Mouse (Mus musculus) CH12.LX (cell line): ENCODE data around the gene Ell. TPM values are rescaled to one million over a fixed set of nuclear protein-coding genes. Genes with fewer than 3 reads are reported as not detected.

Source experiments
- DNase-seq: peaks from one replicate; pipeline ENCODE4 v3.0.0-alpha.2; 2013; ENCODE audit errors: extremely low read depth
- H3K27ac ChIP-seq: 2 replicates; pipeline ENCODE4 v1.5.1; 2012; ENCODE audit warnings: low read depth, mild to moderate bottlenecking, control low read depth, moderate library complexity; ENCODE audit not compliant: insufficient read depth
- H3K27me3 ChIP-seq: replicated peaks from 2 replicates; pipeline ENCODE3; 2012; ENCODE audit warnings: inconsistent platforms
- H3K36me3 ChIP-seq, 2 experiments: replicated peaks in 1 of 2; 2 replicates each; pipeline versions ENCODE3 to v1.6.1; 2012; ENCODE audit warnings: inconsistent platforms in 1 of 2, low read length in 1 of 2, mild to moderate bottlenecking in 1 of 2, mixed read lengths in 1 of 2, moderate library complexity in 1 of 2; ENCODE audit not compliant: control insufficient read depth in 1 of 2, insufficient read depth in 1 of 2
- H3K4me1 ChIP-seq, 2 experiments: 2 replicates each; pipeline ENCODE4 v1.6.1; 2012; ENCODE audit warnings: inconsistent platforms in 1 of 2, moderate library complexity in 1 of 2; ENCODE audit not compliant: insufficient read depth in 2 of 2, control insufficient read depth in 1 of 2
- H3K4me2 ChIP-seq: 2 replicates; pipeline ENCODE4 v1.6.1; 2012; ENCODE audit warnings: low read depth, mild to moderate bottlenecking, control low read depth; ENCODE audit not compliant: poor library complexity, insufficient read depth, severe bottlenecking
- H3K4me3 ChIP-seq, 3 experiments: fragments of 150-350 bp in 1 of 3; sonication (generic) in 1 of 3; replicated peaks in 1 of 3; 2 replicates each; pipeline versions ENCODE3 to v1.5.1; 2011 to 2012; ENCODE audit warnings: low read depth in 2 of 3, low read length in 2 of 3, mild to moderate bottlenecking in 2 of 3, moderate library complexity in 2 of 3, control low read depth in 1 of 3, improper control_type of control experiment in 1 of 3, inconsistent platforms in 1 of 3, mixed read lengths in 1 of 3; ENCODE audit not compliant: poor library complexity in 1 of 3
- H3K79me2 ChIP-seq: replicated peaks from 2 replicates; pipeline ENCODE4 v1.6.1; 2012; ENCODE audit warnings: mild to moderate bottlenecking, moderate library complexity; ENCODE audit not compliant: control insufficient read depth, poor library complexity, insufficient read depth, severe bottlenecking; ENCODE audit errors: extremely low read depth
- H3K9ac ChIP-seq: 2 replicates; pipeline ENCODE4 v1.6.1; 2012; ENCODE audit warnings: low read depth, mild to moderate bottlenecking, control low read depth, moderate library complexity; ENCODE audit not compliant: insufficient read depth
- H3K9me3 ChIP-seq: replicated peaks from 2 replicates; pipeline ENCODE3; 2012; ENCODE audit warnings: low read length, inconsistent platforms, mixed read lengths
- BHLHE40 ChIP-seq: IDR thresholded peaks from 2 replicates; pipeline ENCODE4 v1.6.1; 2011; ENCODE audit warnings: mild to moderate bottlenecking, low read depth, low read length, improper control_type of control experiment
- CHD1 ChIP-seq: IDR thresholded peaks from 2 replicates; pipeline ENCODE4 v1.6.1; 2012; ENCODE audit warnings: low read depth, low read length, improper control_type of control experiment, inconsistent platforms
- CHD2 ChIP-seq: IDR thresholded peaks from 2 replicates; pipeline ENCODE4 v1.6.1; 2011; ENCODE audit warnings: low read length, improper control_type of control experiment
- E2F4 ChIP-seq: IDR thresholded peaks from 2 replicates; pipeline ENCODE4 v1.6.1; 2011; ENCODE audit warnings: low read depth, low read length, improper control_type of control experiment; ENCODE audit not compliant: insufficient replicate concordance
- ELF1 ChIP-seq: IDR thresholded peaks from 2 replicates; pipeline ENCODE4 v1.6.1; 2014; ENCODE audit warnings: low read depth, mild to moderate bottlenecking, inconsistent platforms, low read length, improper control_type of control experiment
- GABPA ChIP-seq: IDR thresholded peaks from 2 replicates; pipeline ENCODE4 v1.6.1; 2012; ENCODE audit warnings: low read depth, low read length, improper control_type of control experiment, inconsistent platforms; ENCODE audit not compliant: insufficient replicate concordance
- JUN ChIP-seq: IDR thresholded peaks from 2 replicates; pipeline ENCODE4 v1.6.1; 2011; ENCODE audit warnings: low read depth, mild to moderate bottlenecking, low read length, improper control_type of control experiment, moderate library complexity; ENCODE audit not compliant: insufficient read depth
- JUND ChIP-seq: conservative IDR thresholded peaks from 2 replicates; pipeline ENCODE4 v1.6.1; 2011; ENCODE audit warnings: low read depth, low read length, improper control_type of control experiment
- KAT2A ChIP-seq: IDR thresholded peaks from 2 replicates; pipeline ENCODE4 v1.6.1; 2012; ENCODE audit warnings: low read length, improper control_type of control experiment, inconsistent platforms; ENCODE audit not compliant: insufficient replicate concordance
- MAZ ChIP-seq: IDR thresholded peaks from 2 replicates; pipeline ENCODE4 v1.6.1; 2012; ENCODE audit warnings: low read depth, mild to moderate bottlenecking, inconsistent platforms, low read length, improper control_type of control experiment, moderate library complexity
- MEF2A ChIP-seq: IDR thresholded peaks from 2 replicates; pipeline ENCODE4 v1.6.1; 2014; ENCODE audit warnings: low read depth, mild to moderate bottlenecking, inconsistent platforms, low read length, improper control_type of control experiment, borderline replicate concordance
- NELFE ChIP-seq: IDR thresholded peaks from 2 replicates; pipeline ENCODE4 v1.6.1; 2011; ENCODE audit warnings: low read depth, low read length, improper control_type of control experiment
- NRF1 ChIP-seq: IDR thresholded peaks from 2 replicates; pipeline ENCODE4 v1.6.1; 2014; ENCODE audit warnings: low read depth, mild to moderate bottlenecking, inconsistent platforms, low read length, improper control_type of control experiment, moderate library complexity
- PAX5 ChIP-seq: IDR thresholded peaks from 2 replicates; pipeline ENCODE4 v1.6.1; 2012; ENCODE audit warnings: low read length, inconsistent platforms, mixed read lengths
- POLR2AphosphoS2 ChIP-seq: IDR thresholded peaks from 2 replicates; pipeline ENCODE4 v1.6.1; 2011; ENCODE audit warnings: low read depth, low read length, improper control_type of control experiment
- SMC3 ChIP-seq: IDR thresholded peaks from 2 replicates; pipeline ENCODE4 v1.6.1; 2011; ENCODE audit warnings: low read depth, low read length, improper control_type of control experiment
- TBP ChIP-seq: conservative IDR thresholded peaks from 2 replicates; pipeline ENCODE4 v1.6.1; 2011; ENCODE audit warnings: low read depth, low read length, improper control_type of control experiment
- TCF12 ChIP-seq: IDR thresholded peaks from 2 replicates; pipeline ENCODE4 v1.6.1; 2014; ENCODE audit warnings: low read depth, mild to moderate bottlenecking, inconsistent platforms, low read length, improper control_type of control experiment
- USF1 ChIP-seq: IDR thresholded peaks from 2 replicates; pipeline ENCODE4 v1.6.1; 2014; ENCODE audit warnings: low read depth, mild to moderate bottlenecking, inconsistent platforms, low read length, improper control_type of control experiment
- USF2 ChIP-seq: conservative IDR thresholded peaks from 2 replicates; pipeline ENCODE4 v1.6.1; 2011; ENCODE audit warnings: low read depth, low read length, improper control_type of control experiment
- ZC3H11A ChIP-seq: IDR thresholded peaks from 2 replicates; pipeline ENCODE4 v1.6.1; 2012; ENCODE audit warnings: low read depth, mild to moderate bottlenecking, inconsistent platforms, low read length, improper control_type of control experiment
- ZKSCAN1 ChIP-seq: IDR thresholded peaks from 2 replicates; pipeline ENCODE4 v1.6.1; 2012; ENCODE audit warnings: low read depth, inconsistent platforms, low read length, improper control_type of control experiment, borderline replicate concordance
- ZNF384 ChIP-seq: IDR thresholded peaks from 2 replicates; pipeline ENCODE4 v1.6.1; 2012; ENCODE audit warnings: low read depth, low read length, improper control_type of control experiment, inconsistent platforms
- dilution Hi-C: fragments of 300-500 bp; cut with MboI; formaldehyde crosslinking; loops from 2 replicates; pipeline ENCODE4 v1.14.3; 2020; ENCODE audit warnings: low sequenced_read_pairs; ENCODE audit not compliant: extremely low pct_unique_long_range_greater_than_20kb, extremely low pct_ligation_motif_present
- in situ Hi-C: fragments of 300-500 bp; cut with MboI; formaldehyde crosslinking; loops from 3 replicates; pipeline ENCODE4 v1.14.3; 2019; ENCODE audit warnings: low sequenced_read_pairs, low pct_ligation_motif_present, low pct_unique_long_range_greater_than_20kb, mixed read lengths
- polyA plus RNA-seq: library from polyadenylated mRNA; unstranded; fragments of >175 nt; gene quantifications from 2 replicates; pipeline ENCODE4 v1.2.1, GENCODE M21; 2012; ENCODE audit warnings: low read depth; ENCODE audit not compliant: insufficient read length
- total RNA-seq, 2 experiments: library from RNA; depleted of rRNA; stranded (reverse); fragments of 300-350 nt in 1 of 2; fragments of >200 nt in 1 of 2; gene quantifications; 2 replicates each; pipeline ENCODE4 v1.2.3; 2012 to 2014

Gene Ell
- total and polyA plus RNA-seq, 3 experiments = 6.5 to 17.9 (median 9.8) TPM

DNA sequence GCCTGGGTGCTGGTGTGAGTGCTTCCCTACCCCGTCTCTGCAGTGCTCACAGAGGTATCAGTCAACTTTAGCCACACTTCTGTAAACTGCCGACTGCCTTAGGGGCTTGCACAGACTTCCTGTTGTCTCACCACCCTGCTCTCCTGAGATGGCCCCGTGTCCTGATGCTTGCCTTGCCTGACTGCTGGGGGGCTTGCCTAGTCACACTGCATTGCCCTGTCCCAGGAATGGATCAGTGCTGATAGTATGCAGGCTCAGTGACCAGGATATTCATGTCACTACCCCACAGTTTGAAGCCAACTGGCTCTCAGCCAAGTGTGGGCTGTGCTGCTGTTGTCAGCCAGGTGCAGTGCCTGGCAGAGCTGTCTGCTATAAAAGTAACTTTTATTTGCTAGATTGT, 26.3 kb downstream of the Ell start:
- H3K9ac ChIP-seq = no peak overlapping the region
- no peak for DNase-seq
- H3K4me3 ChIP-seq = no peak overlapping the region
- peaks cover 0 to 38% of the 10 kb centered on the region in 2 experiments; a peak in 2 of 4 replicates for H3K4me1 ChIP-seq
- H3K36me3 ChIP-seq = peaks cover 0 to 65% of the 10 kb centered on the region in 2 experiments
- dilution Hi-C loops = no loop called here
- H3K27me3 ChIP-seq = no peaks in the 10 kb centered on the region
- no peaks in the 10 kb centered on the region for H3K9me3 ChIP-seq
- TF ChIP-seq POLR2AphosphoS2 (no peak), USF2 (no peak), ELF1 (no peak), KAT2A (no peak), USF1 (no peak), CHD2 (no peak), NELFE (no peak), TBP (no peak)
- no peaks in the 10 kb centered on the region for H3K79me2 ChIP-seq
- no peak overlapping the region for H3K4me2 ChIP-seq
- H3K27ac ChIP-seq = no peak overlapping the region
- in situ Hi-C loops = no loop called here

DNA sequence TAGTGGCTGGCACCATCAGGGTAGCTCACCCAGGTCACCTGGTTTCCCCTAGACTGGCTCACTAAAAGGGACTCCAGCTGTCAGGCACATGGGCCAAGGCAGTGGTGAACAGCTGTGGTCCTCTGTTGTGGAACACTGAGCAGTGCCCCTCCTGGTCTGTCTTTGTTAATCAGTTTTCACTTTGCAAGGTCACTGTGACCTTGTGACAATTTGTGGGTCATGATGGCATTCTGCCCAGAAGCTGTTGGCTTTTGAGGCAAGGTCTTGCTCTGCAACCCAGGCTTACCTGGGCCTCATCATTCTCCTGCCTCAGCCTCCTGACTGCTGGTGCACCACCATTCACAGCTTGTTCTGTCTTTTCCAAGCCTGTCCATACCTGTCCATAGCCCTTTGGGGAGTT, 31.1 kb downstream of the Ell start:
- H3K4me1 ChIP-seq = peaks cover 8 to 32% of the 10 kb centered on the region in 2 experiments
- dilution Hi-C loops = no loop called here

DNA sequence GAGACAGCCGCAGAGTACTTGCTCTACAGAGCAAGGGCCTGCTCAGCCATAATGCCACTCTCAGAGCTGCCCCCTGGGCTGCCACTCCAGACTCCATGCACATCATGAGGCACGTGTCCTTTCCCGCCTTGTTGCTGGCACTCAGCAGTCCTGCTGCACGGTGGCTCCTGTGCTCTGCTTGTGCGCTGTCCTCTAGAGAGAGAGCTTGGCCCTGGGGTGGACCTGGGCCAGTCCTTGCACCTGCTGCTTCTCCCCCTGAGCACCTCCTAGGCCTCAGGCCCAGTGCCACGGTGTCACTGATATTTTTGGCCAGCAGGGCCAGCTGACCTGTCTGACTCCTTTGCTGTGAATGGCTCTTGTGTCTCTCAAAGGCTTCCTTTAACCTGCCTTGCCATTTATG, 31.7 kb downstream of the Ell start:
- Histone ChIP-seq H3K27ac (no peak overlapping the region), H3K9ac (no peak overlapping the region), H3K9me3 (no peaks in the 10 kb centered on the region), H3K36me3 (peaks cover 8 to 74% of the 10 kb centered on the region in 2 experiments), H3K4me2 (no peak overlapping the region), H3K79me2 (no peaks in the 10 kb centered on the region), H3K4me3 (no peak overlapping the region), H3K4me1 (peaks cover 8 to 27% of the 10 kb centered on the region in 2 experiments), H3K27me3 (no peaks in the 10 kb centered on the region)
- in situ Hi-C loops (no loop called here), dilution Hi-C loops (no loop called here)
- TF ChIP-seq ZKSCAN1 (no peak), NRF1 (no peak), SMC3 (no peak), ZNF384 (no peak)
- no peak for DNase-seq

More for the DNA sequence above, 31.1 kb downstream of the Ell start:
- Histone ChIP-seq H3K9me3 (no peaks in the 10 kb centered on the region), H3K4me2 (no peak overlapping the region), H3K9ac (no peak overlapping the region), H3K27me3 (no peaks in the 10 kb centered on the region), H3K27ac (no peak overlapping the region), H3K79me2 (no peaks in the 10 kb centered on the region), H3K4me3 (no peak overlapping the region), H3K36me3 (peaks cover 8 to 77% of the 10 kb centered on the region in 2 experiments)
- no peak for TF ChIP-seq TBP
- no peak for TF ChIP-seq MAZ
- TF ChIP-seq TCF12 = no peak
- no peak for TF ChIP-seq ZC3H11A
- no peak for TF ChIP-seq SMC3
- TF ChIP-seq JUN = no peak
- no peak for TF ChIP-seq GABPA
- TF ChIP-seq PAX5 = no peak
- no peak for TF ChIP-seq MEF2A
- no peak for TF ChIP-seq E2F4
- TF ChIP-seq ZKSCAN1 = no peak
- no peak for TF ChIP-seq POLR2AphosphoS2
- TF ChIP-seq CHD1 = no peak
- TF ChIP-seq NRF1 = no peak
- TF ChIP-seq BHLHE40 = no peak
- no peak for TF ChIP-seq JUND
- in situ Hi-C loops = no loop called here
- DNase-seq = no peak
